Comparison of ENCODE assay signal across 11 mouse cellular contexts in genomic region chr12:86110637-86111036, GRCm38 (mm10). TPM values are rescaled to one million over a fixed set of nuclear protein-coding genes. Genes with fewer than 3 reads are reported as not detected.
A peak's percentile ranks its signal among the peaks of the same experiment; 100 is the strongest.
DNase-seq lines count a peak whose midpoint lies in the region; ATAC-seq and TF ChIP-seq lines count a peak whose summit lies in the region.
"Had no signal": no experiment of that assay in that cellular context is flagged by ENCODE, and none has a peak within 500 bp of the region (broad histone marks: within the 10 kb centered on the region; RNA-seq: fewer than 3 reads in every experiment).

No protein-coding gene starts in this region.

- WGBS in heart, embryonic 12.5 days = 88% methylated on average over 2 of the region's 2 CpGs
- WGBS in thymus, adult 2 months = 99% methylated on average over 2 of the region's 2 CpGs

- H3K4me3 ChIP-seq in heart, embryonic 12.5 days = no peak overlapping the region
- H3K4me3 ChIP-seq in thymus, adult 2 months (ENCODE audit: control insufficient read depth, insufficient read depth, low read length) = no peak overlapping the region
- H3K4me3 ChIP-seq: hindbrain, embryonic 15.5 days; liver, embryonic 15.5 days; neural tube, embryonic 13.5 days had no signal

- no peak for ATAC-seq in heart, embryonic 12.5 days (ENCODE audit: insufficient number of reproducible peaks, low FRiP score)

- H3K9ac ChIP-seq in heart, embryonic 12.5 days = no peak overlapping the region
- H3K9ac ChIP-seq: hindbrain, embryonic 15.5 days; liver, embryonic 15.5 days; neural tube, embryonic 13.5 days had no signal

- no peak for TF ChIP-seq CTCF in thymus, adult 2 months (IDR thresholded peaks at IDR 0.05; ENCODE audit: borderline replicate concordance, control insufficient read depth, extremely low read depth, insufficient read depth, low read length, poor library complexity)

- no peak overlapping the region for H3K4me2 ChIP-seq in heart, embryonic 12.5 days
- H3K4me2 ChIP-seq: hindbrain, embryonic 15.5 days; liver, embryonic 15.5 days; neural tube, embryonic 13.5 days had no signal

- intact Hi-C loops in heart, postnatal 14 days (cut with DNase I) = no loop called here

- H3K4me1 ChIP-seq in heart, embryonic 12.5 days (replicated peaks) = peaks cover 6% of the 10 kb centered on the region
- H3K4me1 ChIP-seq in thymus, adult 2 months (replicated peaks; ENCODE audit: control insufficient read depth, insufficient read depth, low read length) = no peaks in the 10 kb centered on the region
- H3K4me1 ChIP-seq: hindbrain, embryonic 15.5 days; liver, embryonic 15.5 days had no signal

- H3K27ac ChIP-seq in heart, embryonic 12.5 days (ENCODE audit: poor library complexity, severe bottlenecking) = no peak overlapping the region
- H3K27ac ChIP-seq in thymus, adult 2 months (ENCODE audit: control insufficient read depth, insufficient read depth, low read length) = no peak overlapping the region
- H3K27ac ChIP-seq: hindbrain, embryonic 15.5 days; liver, embryonic 15.5 days; neural tube, embryonic 13.5 days had no signal

- H3K27me3 ChIP-seq in heart, embryonic 12.5 days (replicated peaks) = no peaks in the 10 kb centered on the region
- no peaks in the 10 kb centered on the region for H3K27me3 ChIP-seq in thymus, adult 2 months (ENCODE audit: control insufficient read depth, insufficient read depth, low read length)
- H3K27me3 ChIP-seq: hindbrain, embryonic 15.5 days; liver, embryonic 15.5 days; neural tube, embryonic 13.5 days had no signal

- TF ChIP-seq POLR2A in thymus, adult 2 months (IDR thresholded peaks at IDR 0.05; ENCODE audit: control insufficient read depth, extremely low read depth, insufficient read depth, low read length, poor library complexity) = no peak

- peaks cover 54% of the 10 kb centered on the region for H3K36me3 ChIP-seq in heart, embryonic 12.5 days
- no peaks in the 10 kb centered on the region for H3K36me3 ChIP-seq in thymus, adult 2 months (ENCODE audit: control insufficient read depth, insufficient read depth, low read length)
- H3K36me3 ChIP-seq: hindbrain, embryonic 15.5 days; liver, embryonic 15.5 days had no signal

- peak; percentile 36 to 53 for DNase-seq in heart, postnatal 14 days
- peak; percentile 39 for DNase-seq in thymus, adult 2 months
- DNase-seq in thymus, adult 18-20 months = no peak
- peak; percentile 57 for DNase-seq in induced T-regulatory cell, adult 2 months (ENCODE audit: low read depth)
- peak; percentile 67 for DNase-seq in thymus, postnatal 4 days
- DNase-seq in ovary, adult 18-20 months (ENCODE audit: low spot score) = no peak
- no peak for DNase-seq in layer of hippocampus, adult 18-20 months (ENCODE audit: low spot score in 2 of 2)

- no peaks in the 10 kb centered on the region for H3K9me3 ChIP-seq in heart, embryonic 12.5 days (replicated peaks)
- H3K9me3 ChIP-seq: hindbrain, embryonic 15.5 days; liver, embryonic 15.5 days; neural tube, embryonic 13.5 days had no signal

RNA-seq across cellular contexts. Expression of gene Ift43, which starts 28.3 kb away (rescaled TPM):
- 10 to 100 TPM; 24.4 to 26.6 TPM for total RNA-seq in heart, postnatal 14 days (2021)
- polyA plus RNA-seq in heart, embryonic 12.5 days (2016; fragmentation: Nextera tagmentation; extraction: Ambion mirVana) = 113 and 118 TPM in 2 replicates
- 2.2 and 4.7 TPM in 2 replicates for polyA plus RNA-seq in thymus, adult 2 months (2012; rRNA removed)
- 10 to 100 TPM; 13.9 to 15.0 TPM for total RNA-seq in layer of hippocampus, adult 18-20 months (2021)

RNA-seq across cellular contexts. Expression of gene Tgfb3, which starts 31.8 kb away (rescaled TPM):
- total RNA-seq in heart, postnatal 14 days (2021) = 10 to 100 TPM; 15.0 to 16.2 TPM
- 24.2 and 24.5 TPM in 2 replicates for polyA plus RNA-seq in heart, embryonic 12.5 days (2016; fragmentation: Nextera tagmentation; extraction: Ambion mirVana)
- 3.9 and 4.3 TPM in 2 replicates for polyA plus RNA-seq in thymus, adult 2 months (2012; rRNA removed)
- 10 to 100 TPM; 18.8 to 19.4 TPM for total RNA-seq in layer of hippocampus, adult 18-20 months (2021)

Comparison
In these comparisons a context has a peak if more than half of its experiments do, and no peak if none do; other contexts are left out.
1. DNase-seq: peak in heart, postnatal 14 days (2 of 2), thymus, adult 2 months (single experiment), induced T-regulatory cell, adult 2 months (single experiment) and thymus, postnatal 4 days (single experiment); none in thymus, adult 18-20 months (0 of 2), ovary, adult 18-20 months (single experiment) and layer of hippocampus, adult 18-20 months (0 of 2).